Mouse (Mus musculus) NIH3T3 (cell line): ENCODE results near the gene Tubg2.
"Not testable (repeated sequence)": the region's sequence is repeated elsewhere in the genome, so short reads cannot be mapped to it uniquely, and the experiment has no call there.

Experiments
- DNase-seq: peaks from one replicate; pipeline ENCODE4 v3.0.0-alpha.2; 2012; ENCODE audit warnings: low read depth

Gene Tubg2

GRCm38 (mm10) chr11:101155728-101156371 lies at the start of gene Tubg2:
Gene Tubg2 (plus strand): TSS chr11:101155907.
- no peak for DNase-seq

- no peak for DNase-seq
Observed at GRCm38 (mm10) chr11:101109351-101109750, 46.4 kb upstream of the Tubg2 start.

- no peak for DNase-seq
Observed at GRCm38 (mm10) chr11:101110708-101111107, 45.0 kb upstream of the Tubg2 start.

- no peak for DNase-seq
Observed at GRCm38 (mm10) chr11:101111178-101111577, 44.5 kb upstream of the Tubg2 start.

- DNase-seq: no peak
Observed at GRCm38 (mm10) chr11:101112186-101112585, 43.5 kb upstream of the Tubg2 start.

- no peak for DNase-seq
Observed at GRCm38 (mm10) chr11:101115564-101115963, 40.1 kb upstream of the Tubg2 start.

- no peak for DNase-seq
Observed at GRCm38 (mm10) chr11:101118105-101118504, 37.6 kb upstream of the Tubg2 start.

GRCm38 (mm10) chr11:101119131-101119760 lies 36.5 kb upstream of the Tubg2 start:
- peak; percentile 33 for DNase-seq

- DNase-seq: peak; percentile 100
Observed at GRCm38 (mm10) chr11:101119761-101120544, 35.8 kb upstream of the Tubg2 start, which contains the start of the genes Retreg3 and Tubg1. Gene Retreg3 (minus strand): TSS chr11:101119893. Gene Tubg1 (plus strand): TSS chr11:101119938.

GRCm38 (mm10) chr11:101120545-101121188 lies 35.0 kb upstream of the Tubg2 start:
- DNase-seq: no peak

- not testable (repeated sequence) for DNase-seq
Observed at GRCm38 (mm10) chr11:101124494-101124893, 31.2 kb upstream of the Tubg2 start.

GRCm38 (mm10) chr11:101125008-101125407 lies 30.7 kb upstream of the Tubg2 start:
- DNase-seq: not testable (repeated sequence)

GRCm38 (mm10) chr11:101127075-101127474 lies 28.6 kb upstream of the Tubg2 start:
- DNase-seq: peak; percentile 35

- no peak for DNase-seq
Observed at GRCm38 (mm10) chr11:101128996-101129577, 26.6 kb upstream of the Tubg2 start.

GRCm38 (mm10) chr11:101130056-101130756 lies 25.5 kb upstream of the Tubg2 start:
- DNase-seq: no peak

- DNase-seq: no peak
Observed at GRCm38 (mm10) chr11:101131187-101131586, 24.5 kb upstream of the Tubg2 start.

GRCm38 (mm10) chr11:101131701-101132100 lies 24.0 kb upstream of the Tubg2 start:
- DNase-seq: peak; percentile 66

GRCm38 (mm10) chr11:101133037-101133436 lies 22.7 kb upstream of the Tubg2 start:
- DNase-seq: no peak

GRCm38 (mm10) chr11:101134217-101134865 lies 21.4 kb upstream of the Tubg2 start:
- DNase-seq: no peak

GRCm38 (mm10) chr11:101137000-101137399 lies 18.7 kb upstream of the Tubg2 start:
- no peak for DNase-seq
